22 mouse cellular contexts compared by ENCODE assay signal in the genomic region with DNA sequence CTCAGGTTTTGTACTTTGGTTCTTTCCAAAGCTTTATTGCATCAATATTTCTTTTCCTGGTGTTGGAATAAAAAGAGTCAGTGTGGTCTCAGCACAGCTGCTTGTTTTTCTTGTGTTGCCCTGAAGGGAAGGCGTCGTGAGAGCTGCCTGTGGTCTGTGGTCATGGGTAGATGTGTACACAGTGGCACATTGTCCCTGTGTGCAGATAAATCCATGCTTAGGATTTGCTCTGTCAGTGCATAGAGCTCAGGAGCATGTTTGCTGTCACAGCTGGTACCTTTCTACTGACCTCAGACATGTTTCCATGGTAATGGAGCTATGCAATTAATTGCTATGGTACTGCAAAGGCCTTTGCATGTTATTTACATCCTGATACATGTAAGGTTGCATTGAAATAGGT.
A peak's percentile ranks its signal among the peaks of the same experiment; 100 is the strongest.
DNase-seq lines count a peak whose midpoint lies in the region; ATAC-seq and TF ChIP-seq lines count a peak whose summit lies in the region.
"Had no signal": no experiment of that assay in that cellular context is flagged by ENCODE, and none has a peak within 500 bp of the region (broad histone marks: within the 10 kb centered on the region; RNA-seq: fewer than 3 reads in every experiment).

No protein-coding gene starts in this region.

- H3K4me1 ChIP-seq in limb, embryonic 11.5 days (ENCODE audit: control insufficient read depth, insufficient read depth, low read length): no peaks in the 10 kb centered on the region
- H3K4me1 ChIP-seq in limb, embryonic 10.5 days: no peaks in the 10 kb centered on the region
- H3K4me1 ChIP-seq in embryonic facial prominence, embryonic 14.5 days (ENCODE audit: control insufficient read depth, insufficient read depth, low read length): no peaks in the 10 kb centered on the region
- H3K4me1 ChIP-seq: embryonic facial prominence, embryonic 13.5 days; heart, embryonic 12.5 days; hindbrain, embryonic 13.5 days; kidney, embryonic 15.5 days; stomach, embryonic 15.5 days had no signal

- no peak for DNase-seq in limb, embryonic 11.5 days (ENCODE audit: low spot score)
- no peak for DNase-seq in limb, embryonic 10.5 days (ENCODE audit: low spot score)
- peak; percentile 41 for DNase-seq in embryonic facial prominence, embryonic 14.5 days (ENCODE audit: low spot score)
- peak; percentile 48 for DNase-seq in mesoderm, embryonic 11.5 days (ENCODE audit: low read depth, low spot score)
- DNase-seq in B cell, adult 2 months: no peak
- no peak for DNase-seq in yolk sac, embryonic 10.5 days (ENCODE audit: low spot score)
- DNase-seq: adrenal gland, postnatal 25 days; cerebellum, adult 11-12 months; cerebellum, postnatal 25 days; kidney, postnatal 4 days; lung, adult 18-20 months; lung, postnatal 36 days; thymus, adult 18-20 months; thymus, postnatal 4 days had no signal

- no peak for TF ChIP-seq CTCF in C2C12 (IDR thresholded peaks at IDR 0.05; ENCODE audit: control insufficient read depth, insufficient read depth, insufficient read length)

- no peaks in the 10 kb centered on the region for H3K36me3 ChIP-seq in limb, embryonic 11.5 days (ENCODE audit: control insufficient read depth, insufficient read depth, low read length)
- no peaks in the 10 kb centered on the region for H3K36me3 ChIP-seq in limb, embryonic 10.5 days
- H3K36me3 ChIP-seq in C2C12 (ENCODE audit: control insufficient read depth, insufficient read depth): no peaks in the 10 kb centered on the region
- no peaks in the 10 kb centered on the region for H3K36me3 ChIP-seq in embryonic facial prominence, embryonic 14.5 days (ENCODE audit: control insufficient read depth, insufficient read depth, low read length)
- H3K36me3 ChIP-seq: embryonic facial prominence, embryonic 13.5 days; G1E; heart, embryonic 12.5 days; hindbrain, embryonic 13.5 days; kidney, embryonic 15.5 days; stomach, embryonic 15.5 days had no signal

- H3K79me3 ChIP-seq in C2C12 (ENCODE audit: low read depth): no peaks in the 10 kb centered on the region

- no peak overlapping the region for H3K4me2 ChIP-seq in limb, embryonic 11.5 days (ENCODE audit: low read depth, severe bottlenecking)
- H3K4me2 ChIP-seq in embryonic facial prominence, embryonic 14.5 days (ENCODE audit: low read depth, low read length): no peak overlapping the region
- H3K4me2 ChIP-seq: embryonic facial prominence, embryonic 13.5 days; heart, embryonic 12.5 days; hindbrain, embryonic 13.5 days; kidney, embryonic 15.5 days; stomach, embryonic 15.5 days had no signal

- no peak overlapping the region for H3ac ChIP-seq in C2C12 (ENCODE audit: control insufficient read depth, insufficient read length, low read depth)

- ATAC-seq in limb, embryonic 11.5 days (ENCODE audit: insufficient number of reproducible peaks, low FRiP score, low TSS enrichment, low read depth): peak; percentile 54; the same call in 1 of the 2 replicates
- ATAC-seq in embryonic facial prominence, embryonic 14.5 days (ENCODE audit: low read depth): peak; percentile 50; the same call in 1 of the 2 replicates
- ATAC-seq: intestine, embryonic 16.5 days had no signal

- no peak overlapping the region for H3K4me3 ChIP-seq in limb, embryonic 11.5 days (ENCODE audit: low read depth, low read length)
- H3K4me3 ChIP-seq in limb, embryonic 10.5 days: no peak overlapping the region
- H3K4me3 ChIP-seq in C2C12 (ENCODE audit: insufficient read depth, poor library complexity, severe bottlenecking): no peak overlapping the region
- H3K4me3 ChIP-seq in embryonic facial prominence, embryonic 14.5 days (ENCODE audit: low read depth, low read length): no peak overlapping the region
- H3K4me3 ChIP-seq: embryonic facial prominence, embryonic 13.5 days; heart, embryonic 12.5 days; hindbrain, embryonic 13.5 days; kidney, embryonic 15.5 days; stomach, embryonic 15.5 days had no signal

- no peaks in the 10 kb centered on the region for H3K79me2 ChIP-seq in C2C12 (ENCODE audit: control insufficient read depth, insufficient read depth)

- no peaks in the 10 kb centered on the region for H3K27me3 ChIP-seq in limb, embryonic 11.5 days (ENCODE audit: control insufficient read depth, insufficient read depth, low read length)
- no peaks in the 10 kb centered on the region for H3K27me3 ChIP-seq in limb, embryonic 10.5 days (ENCODE audit: low read depth, poor library complexity, severe bottlenecking)
- H3K27me3 ChIP-seq in C2C12 (ENCODE audit: control insufficient read depth, insufficient read depth, insufficient read length): no peaks in the 10 kb centered on the region
- no peaks in the 10 kb centered on the region for H3K27me3 ChIP-seq in embryonic facial prominence, embryonic 14.5 days (replicated peaks; ENCODE audit: control insufficient read depth, insufficient read depth, low read length)
- H3K27me3 ChIP-seq: embryonic facial prominence, embryonic 13.5 days; heart, embryonic 12.5 days; hindbrain, embryonic 13.5 days; kidney, embryonic 15.5 days; stomach, embryonic 15.5 days had no signal

- no peak overlapping the region for H3K9ac ChIP-seq in limb, embryonic 11.5 days (ENCODE audit: low read length)
- no peak overlapping the region for H3K9ac ChIP-seq in embryonic facial prominence, embryonic 14.5 days (ENCODE audit: low read depth, low read length)
- H3K9ac ChIP-seq: embryonic facial prominence, embryonic 13.5 days; heart, embryonic 12.5 days; hindbrain, embryonic 13.5 days; kidney, embryonic 15.5 days; stomach, embryonic 15.5 days had no signal

- 80% methylated on average over 2 of the region's 2 CpGs for whole genome bisulfite sequencing in limb, embryonic 11.5 days
- WGBS in limb, embryonic 10.5 days: 89% methylated on average over 2 of the region's 2 CpGs
- WGBS in embryonic facial prominence, embryonic 14.5 days: 40% methylated on average over 2 of the region's 2 CpGs

- no peak overlapping the region for H3K27ac ChIP-seq in limb, embryonic 11.5 days (replicated peaks; ENCODE audit: low read depth, low read length)
- H3K27ac ChIP-seq in limb, embryonic 10.5 days: no peak overlapping the region
- no peak overlapping the region for H3K27ac ChIP-seq in embryonic facial prominence, embryonic 14.5 days (replicated peaks; ENCODE audit: low read depth, low read length)
- H3K27ac ChIP-seq: embryonic facial prominence, embryonic 13.5 days; hindbrain, embryonic 13.5 days; kidney, embryonic 15.5 days; stomach, embryonic 15.5 days had no signal

- H3K9me3 ChIP-seq in limb, embryonic 11.5 days (ENCODE audit: control insufficient read depth, low read length): no peaks in the 10 kb centered on the region
- no peaks in the 10 kb centered on the region for H3K9me3 ChIP-seq in limb, embryonic 10.5 days (replicated peaks)
- no peaks in the 10 kb centered on the region for H3K9me3 ChIP-seq in embryonic facial prominence, embryonic 14.5 days (ENCODE audit: control insufficient read depth, low read length)
- H3K9me3 ChIP-seq: embryonic facial prominence, embryonic 13.5 days; G1E; heart, embryonic 12.5 days; hindbrain, embryonic 13.5 days; kidney, embryonic 15.5 days; stomach, embryonic 15.5 days had no signal

TF ChIP-seq in C2C12, 6 proteins besides CTCF, POLR2A, EP300 and RAD21:
- TF ChIP-seq MAX (IDR thresholded peaks at IDR 0.05): no peak
- TF ChIP-seq CEBPB (IDR thresholded peaks at IDR 0.05; ENCODE audit: low read depth): no peak
- TF ChIP-seq USF1 (IDR thresholded peaks at IDR 0.05; ENCODE audit: low read depth): no peak
- TF ChIP-seq MYOD1 (IDR thresholded peaks at IDR 0.05; ENCODE audit: control insufficient read depth, insufficient read length, low read depth): peak; percentile 12

Comparison
In these comparisons a context has a peak if more than half of its experiments do, and no peak if none do; other contexts are left out.
1. DNase-seq: peak in embryonic facial prominence, embryonic 14.5 days (single experiment) and mesoderm, embryonic 11.5 days (single experiment); none in limb, embryonic 11.5 days (single experiment), limb, embryonic 10.5 days (single experiment), B cell, adult 2 months (0 of 2) and yolk sac, embryonic 10.5 days (single experiment).